Mouse (Mus musculus) cortical plate, adult 2 months (tissue): ENCODE measurements around the gene Hecw2.

ENCODE experiments used
- CTCF ChIP-seq: fragments of 200-500 bp; IDR thresholded peaks from 2 replicates; pipeline ENCODE4 v1.5.1; 2011; ENCODE audit warnings: mild to moderate bottlenecking, control low read depth, low read length; ENCODE audit not compliant: insufficient read depth; ENCODE audit errors: extremely low read depth
- POLR2A ChIP-seq: fragments of 200-500 bp; IDR thresholded peaks from 2 replicates; pipeline ENCODE4 v1.6.1; 2011; ENCODE audit warnings: mild to moderate bottlenecking, low read length, control low read depth; ENCODE audit not compliant: insufficient read depth; ENCODE audit errors: extremely low read depth

GRCm38 (mm10) chr1:53940268-53941017 is 254.5 kb downstream of the Hecw2 start:
- TF ChIP-seq CTCF (no peak), POLR2A (no peak)
